Mouse (Mus musculus) thymus, adult 2 months (tissue): Measurements from ENCODE around the gene Fgfr2. TPM values are rescaled to one million over a fixed set of nuclear protein-coding genes. Genes with fewer than 3 reads are reported as not detected.

ENCODE experiments used
- DNase-seq: peaks from one replicate; pipeline ENCODE4 v3.0.0; 2021
- H3K27ac ChIP-seq: fragments of 200-500 bp; 2 replicates; pipeline ENCODE4 v1.5.1; 2012; ENCODE audit warnings: low read length, control low read depth; ENCODE audit not compliant: control insufficient read depth, insufficient read depth
- H3K27me3 ChIP-seq: fragments of 200-500 bp; 2 replicates; pipeline ENCODE4 v1.6.1; 2012; ENCODE audit warnings: mild to moderate bottlenecking, low read length, moderate library complexity, mixed read lengths; ENCODE audit not compliant: control insufficient read depth, insufficient read depth
- H3K36me3 ChIP-seq: fragments of 200-500 bp; 2 replicates; pipeline ENCODE4 v1.6.1; 2012; ENCODE audit warnings: mild to moderate bottlenecking, low read length, moderate library complexity; ENCODE audit not compliant: control insufficient read depth, insufficient read depth
- H3K4me1 ChIP-seq: fragments of 200-500 bp; replicated peaks from 2 replicates; pipeline ENCODE4 v1.6.1; 2012; ENCODE audit warnings: low read length; ENCODE audit not compliant: control insufficient read depth, insufficient read depth
- H3K4me3 ChIP-seq: fragments of 200-500 bp; 2 replicates; pipeline ENCODE4 v1.5.1; 2012; ENCODE audit warnings: mild to moderate bottlenecking, low read length, control low read depth, moderate library complexity; ENCODE audit not compliant: control insufficient read depth, insufficient read depth
- CTCF ChIP-seq: fragments of 200-500 bp; IDR thresholded peaks from 2 replicates; pipeline ENCODE4 v1.5.1; 2012; ENCODE audit warnings: mild to moderate bottlenecking, control low read depth, low read length, moderate library complexity, borderline replicate concordance; ENCODE audit not compliant: control insufficient read depth, poor library complexity, insufficient read depth; ENCODE audit errors: extremely low read depth
- POLR2A ChIP-seq: fragments of 200-500 bp; IDR thresholded peaks from 2 replicates; pipeline ENCODE4 v1.6.1; 2012; ENCODE audit warnings: mild to moderate bottlenecking, low read length, control low read depth, moderate library complexity; ENCODE audit not compliant: control insufficient read depth, poor library complexity, insufficient read depth; ENCODE audit errors: extremely low read depth
- WGBS: fragments of 180-500 bp; shearing (Covaris S2); methylation state at CpG from one replicate; pipeline ENCODE4 v1.1.7; 2018; 5-methylcytosine and 5-hydroxymethylcytosine counted together
- polyA plus RNA-seq: library from polyadenylated mRNA; depleted of rRNA; stranded (reverse); fragments of >200 nt; gene quantifications from 2 replicates; pipeline ENCODE4 v1.2.3, GENCODE M21; 2012

The Fgfr2 gene
- polyA plus RNA-seq, 1 experiment = 12.1 TPM

GRCm38 (mm10) chr7:130547635-130548175 is 2575.4 kb downstream of the Fgfr2 start:
- H3K4me1 ChIP-seq = peaks cover 3% of the 10 kb centered on the region; the same call in 1 of the 2 replicates
- 69% methylated on average over 12 of the region's 12 CpGs for WGBS
- DNase-seq = no peak
- no peaks in the 10 kb centered on the region for H3K27me3 ChIP-seq
- 0 out of 2 replicates have a peak, but pooled peaks cover 2% of the 10 kb centered on the region for H3K36me3 ChIP-seq
- no peak overlapping the region for H3K27ac ChIP-seq
- H3K4me3 ChIP-seq = no peak overlapping the region
- no peak for TF ChIP-seq POLR2A

- Histone ChIP-seq H3K36me3 (peaks cover 8% of the 10 kb centered on the region; the same call in 1 of the 2 replicates), H3K27me3 (no peaks in the 10 kb centered on the region), H3K4me1 (peaks cover 3% of the 10 kb centered on the region; the same call in 1 of the 2 replicates), H3K27ac (peak overlapping the region; percentile 82), H3K4me3 (peak overlapping the region; percentile 94)
- TF ChIP-seq CTCF (peak; percentile 87), POLR2A (peak; percentile 51; the same call in 1 of the 2 replicates)
- DNase-seq = peak; percentile 94
- WGBS = under 1% methylated on average over 84 of the region's 84 CpGs
Measured at GRCm38 (mm10) chr7:130546791-130547484, 2576.2 kb downstream of the Fgfr2 start.

GRCm38 (mm10) chr7:130546421-130546790 is 2576.7 kb downstream of the Fgfr2 start:
- H3K27me3 ChIP-seq = no peaks in the 10 kb centered on the region
- TF ChIP-seq CTCF = no peak
- no peak for TF ChIP-seq POLR2A
- WGBS = 2% methylated on average over 7 of the region's 7 CpGs
- H3K36me3 ChIP-seq = peaks cover 14% of the 10 kb centered on the region
- peaks cover 3% of the 10 kb centered on the region; the same call in 1 of the 2 replicates for H3K4me1 ChIP-seq
- DNase-seq = no peak
- H3K4me3 ChIP-seq = peak overlapping the region; percentile 94
- peak overlapping the region; percentile 82 for H3K27ac ChIP-seq

- Histone ChIP-seq H3K4me3 (no peak overlapping the region), H3K36me3 (peaks cover 18% of the 10 kb centered on the region), H3K4me1 (peaks cover 3% of the 10 kb centered on the region; the same call in 1 of the 2 replicates), H3K27me3 (no peaks in the 10 kb centered on the region), H3K27ac (no peak overlapping the region; the same call in 1 of the 2 replicates)
- whole genome bisulfite sequencing = 56% methylated on average over 3 of the region's 3 CpGs
- DNase-seq = no peak
- no peak for TF ChIP-seq POLR2A
- no peak for TF ChIP-seq CTCF
Measured at GRCm38 (mm10) chr7:130545893-130546292, 2577.3 kb downstream of the Fgfr2 start.

- H3K27ac ChIP-seq = no peak overlapping the region
- H3K36me3 ChIP-seq = peaks cover 22% of the 10 kb centered on the region
- 92% methylated on average over 5 of the region's 5 CpGs for WGBS
- no peak for DNase-seq
- no peak overlapping the region for H3K4me3 ChIP-seq
- no peaks in the 10 kb centered on the region for H3K27me3 ChIP-seq
- H3K4me1 ChIP-seq = peaks cover 3% of the 10 kb centered on the region; the same call in 1 of the 2 replicates
- no peak for TF ChIP-seq POLR2A
Measured at GRCm38 (mm10) chr7:130545401-130545800, 2577.7 kb downstream of the Fgfr2 start.

- DNase-seq = no peak
- no peaks in the 10 kb centered on the region for H3K27me3 ChIP-seq
- H3K4me1 ChIP-seq = peaks cover 3% of the 10 kb centered on the region; the same call in 1 of the 2 replicates
- whole genome bisulfite sequencing = 97% methylated on average over 4 of the region's 4 CpGs
- H3K4me3 ChIP-seq = no peak overlapping the region
- peaks cover 44% of the 10 kb centered on the region for H3K36me3 ChIP-seq
- TF ChIP-seq CTCF (no peak), POLR2A (no peak)
- H3K27ac ChIP-seq = no peak overlapping the region
Measured at GRCm38 (mm10) chr7:130543181-130543580, 2580.0 kb downstream of the Fgfr2 start.
